Mouse (Mus musculus): ENCODE measurements around the gene Igsf9b.

- TF ChIP-seq CTCF (IDR thresholded peaks at IDR 0.05; ENCODE audit: low read depth) (no peak), EP300 (IDR thresholded peaks at IDR 0.05; ENCODE audit: low read depth) (no peak)
Observed at GRCm38 (mm10) chr9:27300698-27301097, 1.7 kb downstream of the Igsf9b start.
